Mouse (Mus musculus) induced T-regulatory cell, adult 2 months (primary cell): ENCODE results near the gene Pitpnc1.

Experiments used
- DNase-seq: peaks from one replicate; pipeline ENCODE4 v3.0.0-alpha.2; 2012; ENCODE audit warnings: low read depth

Gene Pitpnc1

DNA sequence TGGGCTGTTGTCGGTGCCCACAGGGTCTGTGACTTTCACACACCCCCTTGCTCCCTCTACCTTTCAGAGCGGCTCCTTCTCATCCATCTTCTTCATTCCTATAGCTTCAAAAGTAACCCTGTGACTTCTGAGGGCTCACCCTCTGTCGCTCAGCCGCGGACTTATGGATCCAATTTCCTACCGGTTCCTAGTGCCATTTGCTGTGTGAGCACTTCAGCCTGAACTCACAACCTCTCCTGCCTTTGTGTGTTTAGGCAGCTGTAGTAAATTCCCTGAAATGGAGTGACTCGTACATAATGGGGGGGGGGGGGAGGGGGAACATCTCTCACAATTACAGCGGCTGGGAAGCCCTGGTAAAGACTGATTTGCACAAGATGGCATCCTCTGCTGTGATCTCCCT is 191.2 kb downstream of the Pitpnc1 start:
- DNase-seq = no peak

DNA sequence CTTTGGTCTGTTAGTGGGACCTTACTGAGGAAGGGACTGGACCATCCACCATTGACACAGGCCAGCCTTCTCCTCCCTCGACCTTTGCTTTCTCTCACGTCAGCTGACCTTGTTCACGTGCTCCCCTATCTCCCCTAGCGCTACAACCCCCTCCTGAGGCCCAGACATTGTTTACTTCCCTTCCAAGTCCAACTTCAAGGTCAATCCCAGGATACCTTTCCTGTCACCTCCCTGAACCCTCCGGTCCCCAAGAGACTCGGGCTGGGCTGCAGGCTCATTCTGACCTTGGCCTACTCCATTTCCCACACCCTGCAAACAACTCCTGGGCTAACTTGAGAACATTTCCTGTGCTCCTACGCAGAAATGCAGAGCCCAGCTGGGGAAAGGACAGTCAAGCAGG is 193.6 kb downstream of the Pitpnc1 start:
- no peak for DNase-seq

GRCm38 (mm10) chr11:107276337-107276736 is 194.2 kb downstream of the Pitpnc1 start:
- DNase-seq = no peak

- DNase-seq = peak; percentile 49
These were observed 194.6 kb downstream of the Pitpnc1 start for GRCm38 (mm10) chr11:107275902-107276301.

DNA sequence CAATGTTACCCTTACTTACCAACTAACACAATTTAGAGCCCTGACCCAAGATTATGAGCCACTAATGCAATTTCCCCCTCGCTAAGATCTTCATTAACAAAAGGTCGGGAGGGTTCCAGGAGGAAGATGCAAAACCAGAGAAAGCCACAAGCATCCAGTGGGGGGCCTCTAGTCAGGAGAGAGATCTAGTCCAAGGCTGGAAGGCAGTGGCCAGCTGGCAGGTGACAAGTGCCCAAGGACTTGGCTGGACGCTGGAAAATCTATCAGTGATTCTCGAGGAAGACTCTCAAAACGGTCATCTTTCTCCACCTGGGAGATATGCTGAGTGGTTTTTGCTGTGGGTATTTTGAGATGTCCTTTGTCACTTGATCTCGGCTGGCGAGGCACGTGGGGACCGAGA is 196.3 kb downstream of the Pitpnc1 start:
- no peak for DNase-seq

DNA sequence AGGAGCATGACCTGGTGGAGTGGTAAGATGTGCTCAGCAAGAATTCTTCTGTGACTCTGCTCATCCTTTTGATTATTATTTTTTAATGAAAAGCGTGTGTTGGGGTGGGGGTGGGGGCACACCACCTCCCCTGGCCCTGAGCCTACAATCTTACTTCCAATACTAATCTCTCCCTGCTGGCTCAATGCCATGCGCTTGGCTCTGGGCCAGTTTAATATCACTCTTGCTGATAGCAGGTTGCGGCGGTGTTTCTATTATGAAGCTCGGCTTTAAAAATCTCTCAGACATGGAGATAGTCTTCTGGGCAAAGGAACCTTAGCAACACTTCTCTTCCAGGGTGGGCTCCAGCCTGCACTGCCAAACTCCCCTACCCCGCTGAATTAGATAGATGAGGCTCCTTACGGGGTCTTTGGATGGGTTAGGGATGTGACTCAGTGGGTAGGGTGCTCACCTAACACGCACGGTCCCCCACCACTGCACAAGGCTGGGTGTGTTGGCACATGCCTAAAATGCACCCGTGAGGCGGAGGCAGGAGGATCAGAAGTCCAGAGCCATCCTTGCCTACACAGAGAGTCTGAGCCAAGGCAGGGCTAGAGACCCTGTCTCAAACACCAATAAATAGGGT is 198.0 kb downstream of the Pitpnc1 start:
- no peak for DNase-seq

DNA sequence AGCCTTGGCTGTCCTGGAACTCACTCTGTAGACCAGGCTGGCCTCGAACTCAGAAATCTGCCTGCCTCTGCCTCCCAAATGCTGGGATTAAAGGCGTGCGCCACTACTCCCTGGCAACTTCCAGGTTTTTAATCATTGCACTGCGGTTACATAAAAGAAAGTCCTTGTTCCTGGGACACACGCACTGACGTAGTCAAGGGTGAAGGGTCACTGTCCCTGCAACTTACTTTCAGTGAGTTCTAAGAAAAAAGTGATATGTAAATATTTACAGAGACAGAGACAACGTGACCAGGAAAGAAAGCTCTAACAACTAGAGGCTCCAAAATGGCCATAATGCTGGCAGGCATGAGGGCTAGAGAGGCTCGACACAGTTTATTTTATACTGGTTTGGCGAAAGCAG is 199.9 kb downstream of the Pitpnc1 start:
- DNase-seq = no peak

DNA sequence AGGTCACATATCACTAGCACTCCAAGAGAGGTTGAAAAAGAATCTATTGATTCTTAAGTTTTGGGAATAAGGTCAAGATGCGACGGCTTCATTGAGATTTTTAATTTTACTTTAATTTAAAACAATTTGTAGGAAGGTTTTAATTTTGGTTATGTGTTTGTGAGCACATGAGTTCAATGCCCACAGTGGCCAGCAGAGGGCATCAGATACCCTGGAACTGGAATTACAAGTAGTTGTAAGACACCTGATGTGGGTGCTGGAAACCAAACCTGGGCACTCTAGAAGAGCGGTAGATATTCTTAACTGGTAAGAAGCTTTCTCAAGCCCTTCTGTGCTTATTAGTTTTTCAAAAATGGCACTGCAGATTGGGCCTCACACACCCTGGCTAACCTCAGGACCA is 203.0 kb downstream of the Pitpnc1 start:
- peak; percentile 54 for DNase-seq

DNA sequence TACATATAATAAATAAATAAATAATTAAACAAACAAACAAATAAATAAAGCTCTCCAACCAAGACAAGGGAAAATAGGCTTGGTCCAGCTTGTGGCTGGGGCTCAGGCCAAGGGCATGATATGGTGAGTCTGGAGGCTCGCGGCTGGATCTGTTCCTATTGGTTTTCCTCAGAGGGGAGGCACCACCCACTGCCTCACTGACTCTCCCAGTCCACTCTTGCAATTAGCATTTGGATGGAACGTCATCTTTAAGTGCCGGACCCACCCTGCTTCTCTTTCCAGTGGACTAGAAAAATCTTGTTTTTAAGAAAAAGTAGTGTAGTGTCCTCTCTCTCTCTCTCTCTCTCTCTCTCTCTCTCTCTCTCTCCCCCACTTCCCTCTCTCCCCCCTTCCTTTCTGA is 204.6 kb downstream of the Pitpnc1 start:
- no peak for DNase-seq

GRCm38 (mm10) chr11:107264889-107265615 is 205.4 kb downstream of the Pitpnc1 start:
- DNase-seq = no peak

DNA sequence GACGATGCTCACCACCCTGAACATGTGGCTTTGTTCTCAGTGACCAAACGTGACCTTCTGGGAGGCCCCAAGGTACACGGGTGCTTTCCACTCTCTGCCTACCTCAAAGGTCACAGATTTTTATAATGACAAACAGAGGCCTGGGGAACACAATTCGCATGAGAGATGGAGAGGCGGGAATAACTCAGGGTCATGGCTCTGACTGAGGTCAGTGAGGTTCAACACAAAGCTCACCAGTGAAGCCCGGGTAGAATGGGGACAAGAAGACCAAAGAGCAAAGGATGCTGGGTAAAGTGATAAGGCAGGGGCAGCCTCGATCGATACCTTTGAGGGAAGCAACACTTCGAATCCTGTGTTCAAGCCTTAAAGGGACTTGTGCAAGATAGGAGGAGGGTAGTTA is 206.7 kb downstream of the Pitpnc1 start:
- DNase-seq = no peak

DNA sequence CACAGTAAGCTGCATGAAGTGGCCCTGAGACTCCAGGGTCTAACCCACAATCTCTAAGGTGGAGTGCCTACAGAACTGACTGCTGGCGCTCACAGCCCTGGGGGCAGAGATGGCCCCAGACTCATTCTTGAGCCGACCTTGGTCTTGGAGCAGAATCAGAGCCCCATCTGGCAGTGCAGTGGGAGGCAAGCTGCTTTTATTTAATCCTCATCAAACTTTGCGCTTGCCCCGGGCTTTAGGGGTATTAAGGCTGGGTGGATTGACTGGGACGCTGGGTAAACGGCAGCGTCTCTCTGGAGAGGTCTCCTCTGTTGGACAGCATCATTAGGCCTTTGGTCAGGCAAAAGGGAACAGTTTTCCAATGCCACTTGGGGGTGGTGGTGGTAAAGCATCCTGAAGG is 211.1 kb downstream of the Pitpnc1 start:
- no peak for DNase-seq

DNA sequence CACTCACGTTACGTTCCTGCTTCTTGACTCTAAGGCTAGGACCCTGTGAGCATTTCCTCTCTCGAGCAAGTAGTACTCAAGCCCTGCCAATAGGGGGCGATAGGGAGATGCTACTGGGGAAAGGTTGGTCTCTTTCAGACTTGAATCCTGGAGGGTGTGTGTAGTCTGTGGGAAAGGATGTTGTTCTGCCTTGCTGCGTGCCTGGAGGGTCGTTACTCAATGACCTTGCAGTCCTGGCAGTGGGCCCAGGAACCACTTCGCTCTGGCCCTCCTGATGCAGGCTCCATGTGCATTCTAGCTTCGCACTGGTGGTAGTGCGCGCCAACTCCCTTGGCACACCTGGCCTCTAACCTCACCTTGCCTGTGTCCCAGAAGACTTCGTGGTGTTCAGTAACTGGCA is 215.3 kb downstream of the Pitpnc1 start:
- DNase-seq = peak; percentile 62

- no peak for DNase-seq
These were observed 216.3 kb downstream of the Pitpnc1 start for GRCm38 (mm10) chr11:107254181-107254580.

DNA sequence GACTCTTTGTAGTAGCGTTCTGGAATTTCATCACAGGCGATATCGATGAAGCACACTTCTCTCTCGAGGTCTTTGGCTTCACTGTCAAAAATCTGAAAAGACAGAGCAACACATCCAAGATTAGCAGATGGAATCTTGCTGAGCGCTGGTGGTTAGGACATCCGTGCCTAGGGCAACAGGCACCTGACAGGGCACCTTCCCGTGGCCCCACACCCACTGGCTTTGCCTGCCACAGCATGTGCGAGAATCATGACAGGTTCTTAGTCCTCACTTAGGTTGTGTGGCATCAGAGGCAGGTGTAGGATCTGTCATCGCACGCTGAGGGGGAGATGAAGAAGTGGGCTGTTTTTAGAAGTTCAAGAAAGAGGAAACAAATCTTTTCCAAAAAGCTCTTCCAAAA is 218.5 kb downstream of the Pitpnc1 start:
- no peak for DNase-seq

DNA sequence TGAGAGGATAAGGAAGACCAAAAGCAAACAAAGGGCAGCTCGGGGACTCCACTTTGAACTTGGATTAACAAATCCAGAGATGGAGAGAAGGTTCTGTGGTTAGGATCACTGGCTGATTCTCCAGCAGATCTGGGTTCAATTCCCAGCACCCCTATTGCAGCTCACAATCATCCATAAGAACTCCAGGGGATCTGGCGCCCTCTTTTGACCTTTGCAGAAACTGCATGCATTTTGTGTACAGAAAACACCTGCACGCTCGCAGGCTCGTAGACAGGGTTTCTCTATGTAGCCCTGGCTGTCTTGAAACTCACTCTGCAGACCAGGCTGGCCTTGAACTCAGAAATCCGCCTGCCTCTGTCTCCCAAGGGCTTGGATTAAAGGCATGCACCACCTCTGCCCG is 219.0 kb downstream of the Pitpnc1 start:
- peak; percentile 52 for DNase-seq

GRCm38 (mm10) chr11:107250882-107251281 is 219.6 kb downstream of the Pitpnc1 start:
- DNase-seq = no peak

GRCm38 (mm10) chr11:107248753-107249152 is 221.7 kb downstream of the Pitpnc1 start:
- no peak for DNase-seq

DNA sequence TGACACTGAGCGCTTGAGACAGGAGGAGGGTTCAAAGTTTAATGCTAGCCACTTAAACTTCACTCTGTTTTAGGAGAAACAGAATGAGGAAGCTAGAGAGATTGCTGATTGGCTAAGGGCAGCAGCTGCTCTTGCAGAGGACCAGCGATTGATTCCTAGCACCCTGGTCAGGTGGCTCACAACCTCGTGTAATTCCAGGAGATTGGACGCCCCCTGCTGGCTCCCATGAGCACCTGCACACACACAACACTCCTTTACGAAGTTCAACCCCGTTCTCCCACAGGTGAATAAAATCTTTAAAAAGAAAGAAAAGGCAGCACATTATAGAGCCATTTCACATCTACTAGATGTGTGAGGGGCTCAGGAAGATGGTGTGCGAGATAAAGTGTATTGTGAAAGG is 224.8 kb downstream of the Pitpnc1 start:
- DNase-seq = peak; percentile 13

DNA sequence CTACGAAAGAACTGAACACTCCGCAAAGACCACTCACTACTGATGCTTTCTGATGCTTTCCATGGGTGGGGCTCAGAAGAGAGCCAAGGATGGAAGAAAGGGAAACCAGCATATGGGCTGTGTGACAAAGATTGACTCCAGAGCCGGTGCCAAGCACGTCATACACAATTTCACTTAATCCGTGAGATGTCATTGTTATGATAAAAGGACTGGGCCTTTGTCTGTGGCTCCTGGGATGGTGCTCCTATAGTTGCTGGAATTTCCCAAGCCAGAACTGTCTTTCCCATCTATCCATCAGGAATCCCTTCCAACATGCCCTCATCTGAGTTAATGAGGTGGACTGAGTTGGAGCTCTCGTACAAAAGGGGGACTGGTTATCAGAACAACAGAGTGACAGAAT is 227.4 kb downstream of the Pitpnc1 start:
- no peak for DNase-seq

GRCm38 (mm10) chr11:107241678-107242077 is 228.8 kb downstream of the Pitpnc1 start:
- no peak for DNase-seq

- DNase-seq = no peak
These were observed 232.0 kb downstream of the Pitpnc1 start for GRCm38 (mm10) chr11:107238506-107238905.

- no peak for DNase-seq
These were observed 233.0 kb downstream of the Pitpnc1 start for GRCm38 (mm10) chr11:107237532-107237931.
